ENCODE assay signal across 10 mouse cellular contexts in genomic region chr4:98091901-98092472, GRCm38 (mm10).
DNase-seq lines count a peak whose midpoint lies in the region; ATAC-seq and TF ChIP-seq lines count a peak whose summit lies in the region.
"Had no signal": no experiment of that assay in that cellular context is flagged by ENCODE, and none has a peak within 500 bp of the region (broad histone marks: within the 10 kb centered on the region; RNA-seq: fewer than 3 reads in every experiment).

No protein-coding gene starts in this region.

- no peaks in the 10 kb centered on the region for H3K4me1 ChIP-seq in forebrain, postnatal 0 days (ENCODE audit: insufficient read depth)
- no peaks in the 10 kb centered on the region for H3K4me1 ChIP-seq in forebrain, embryonic 14.5 days (ENCODE audit: control insufficient read depth, insufficient read depth, low read length)
- peaks cover 1% of the 10 kb centered on the region; the same call in 1 of the 2 replicates for H3K4me1 ChIP-seq in cortical plate, adult 2 months (ENCODE audit: control insufficient read depth, insufficient read depth, low read length)
- peaks cover 41% of the 10 kb centered on the region for H3K4me1 ChIP-seq in limb, embryonic 13.5 days

- peak overlapping the region; percentile 16; the same call in 1 of the 2 replicates for H3K27ac ChIP-seq in forebrain, postnatal 0 days (ENCODE audit: low read depth, low read length)
- no peak overlapping the region for H3K27ac ChIP-seq in forebrain, embryonic 14.5 days (ENCODE audit: low read depth, low read length)
- H3K27ac ChIP-seq in layer of hippocampus, adult 2 months: peak overlapping the region; percentile 75
- peak overlapping the region; percentile 57 for H3K27ac ChIP-seq in cortical plate, adult 2 months (ENCODE audit: insufficient read depth, low read length)
- H3K27ac ChIP-seq in limb, embryonic 13.5 days: peak overlapping the region; percentile 44; the same call in 1 of the 2 replicates
- H3K27ac ChIP-seq: liver, embryonic 13.5 days had no signal

- WGBS in forebrain, postnatal 0 days: 86% methylated on average over 5 of the region's 5 CpGs
- 88% methylated on average over 5 of the region's 5 CpGs for WGBS in forebrain, embryonic 14.5 days
- 78% methylated on average over 5 of the region's 5 CpGs for WGBS in limb, embryonic 13.5 days

- H3K4me2 ChIP-seq in forebrain, postnatal 0 days (ENCODE audit: low read depth): no peak overlapping the region
- no peak overlapping the region for H3K4me2 ChIP-seq in forebrain, embryonic 14.5 days (ENCODE audit: low read length)
- H3K4me2 ChIP-seq in limb, embryonic 13.5 days (replicated peaks): no peak overlapping the region
- H3K4me2 ChIP-seq: liver, embryonic 13.5 days had no signal

- no peak overlapping the region for H3K4me3 ChIP-seq in forebrain, postnatal 0 days (ENCODE audit: low read depth, low read length)
- H3K4me3 ChIP-seq in forebrain, embryonic 14.5 days (ENCODE audit: low read depth, low read length): no peak overlapping the region
- no peak overlapping the region for H3K4me3 ChIP-seq in layer of hippocampus, adult 2 months
- H3K4me3 ChIP-seq in cortical plate, adult 2 months (ENCODE audit: insufficient read depth, low read length): no peak overlapping the region
- H3K4me3 ChIP-seq in limb, embryonic 13.5 days: no peak overlapping the region
- H3K4me3 ChIP-seq: liver, embryonic 13.5 days had no signal

- H3K9me3 ChIP-seq in forebrain, postnatal 0 days (ENCODE audit: low read length): no peaks in the 10 kb centered on the region
- no peaks in the 10 kb centered on the region for H3K9me3 ChIP-seq in forebrain, embryonic 14.5 days (replicated peaks; ENCODE audit: control insufficient read depth, low read length)
- H3K9me3 ChIP-seq in limb, embryonic 13.5 days: no peaks in the 10 kb centered on the region
- H3K9me3 ChIP-seq: liver, embryonic 13.5 days had no signal

- no peak overlapping the region for H3K9ac ChIP-seq in forebrain, postnatal 0 days
- H3K9ac ChIP-seq in forebrain, embryonic 14.5 days (ENCODE audit: low read length): no peak overlapping the region
- H3K9ac ChIP-seq in limb, embryonic 13.5 days: no peak overlapping the region
- H3K9ac ChIP-seq: liver, embryonic 13.5 days had no signal

- H3K36me3 ChIP-seq in forebrain, postnatal 0 days (ENCODE audit: insufficient read depth): no peaks in the 10 kb centered on the region
- peaks cover 5% of the 10 kb centered on the region; the same call in 1 of the 2 replicates for H3K36me3 ChIP-seq in forebrain, embryonic 14.5 days (ENCODE audit: control insufficient read depth, insufficient read depth, low read length)
- peaks cover 8% of the 10 kb centered on the region; the same call in 1 of the 2 replicates for H3K36me3 ChIP-seq in limb, embryonic 13.5 days
- H3K36me3 ChIP-seq: liver, embryonic 13.5 days had no signal

- ATAC-seq in forebrain, postnatal 0 days: no peak
- no peak for ATAC-seq in forebrain, embryonic 14.5 days
- ATAC-seq in limb, embryonic 13.5 days (ENCODE audit: low FRiP score, low read depth): no peak
- ATAC-seq: Patski had no signal

- DNase-seq in forebrain, postnatal 0 days: no peak
- DNase-seq in forebrain, embryonic 14.5 days (ENCODE audit: low spot score): no peak
- DNase-seq in layer of hippocampus, adult 2 months (ENCODE audit: low spot score in 2 of 2): no peak
- DNase-seq in layer of hippocampus, postnatal 14 days (ENCODE audit: low spot score in 2 of 2): no peak
- DNase-seq in urinary bladder, postnatal 4 days (ENCODE audit: low spot score in 2 of 2): no peak
- no peak for DNase-seq in left cerebral cortex, adult 8-10 months (ENCODE audit: low spot score in 2 of 2)
- DNase-seq: liver, embryonic 13.5 days had no signal

- TF ChIP-seq CTCF in forebrain, postnatal 0 days (IDR thresholded peaks at IDR 0.05; ENCODE audit: low read depth): no peak
- TF ChIP-seq CTCF in layer of hippocampus, adult 2 months (conservative IDR thresholded peaks at IDR 0.05): no peak
- TF ChIP-seq CTCF in cortical plate, adult 2 months (IDR thresholded peaks at IDR 0.05; ENCODE audit: extremely low read depth, insufficient read depth, low read length): no peak

- H3K27me3 ChIP-seq in forebrain, postnatal 0 days (ENCODE audit: insufficient read depth, low read length): no peaks in the 10 kb centered on the region
- H3K27me3 ChIP-seq in forebrain, embryonic 14.5 days (replicated peaks; ENCODE audit: control insufficient read depth, insufficient read depth, low read length): no peaks in the 10 kb centered on the region
- no peaks in the 10 kb centered on the region for H3K27me3 ChIP-seq in limb, embryonic 13.5 days
- H3K27me3 ChIP-seq: Patski had no signal

- TF ChIP-seq POLR2A in cortical plate, adult 2 months (IDR thresholded peaks at IDR 0.05; ENCODE audit: extremely low read depth, insufficient read depth, low read length): no peak
